Mouse (Mus musculus) limb, embryonic 14.5 days (tissue): ENCODE results near the gene Hagh. TPM values are rescaled to one million over a fixed set of nuclear protein-coding genes. Genes with fewer than 3 reads are reported as not detected.

Experiments used
- ATAC-seq: fragments of 200-750 bp; cut with Nextera tagmentation; 2 replicates; pipeline ENCODE4 v1.8.0; 2017; ENCODE audit warnings: low read depth, moderate number of reproducible peaks, moderate TSS enrichment; ENCODE audit not compliant: low FRiP score
- DNase-seq: peaks from one replicate; pipeline ENCODE4 v3.0.0-alpha.2; 2015; ENCODE audit warnings: low spot score
- H3K27ac ChIP-seq: fragments of 300-500 bp; sonication (generic); replicated peaks from 2 replicates; pipeline ENCODE4 v1.5.1; 2014; ENCODE audit warnings: low read depth, mild to moderate bottlenecking, low read length, moderate library complexity, mixed read lengths
- H3K27me3 ChIP-seq: fragments of 300-500 bp; sonication (generic); 2 replicates; pipeline ENCODE4 v1.6.1; 2014; ENCODE audit warnings: low read length, mixed read lengths; ENCODE audit not compliant: control insufficient read depth, insufficient read depth
- H3K36me3 ChIP-seq: fragments of 300-500 bp; sonication (generic); 2 replicates; pipeline ENCODE4 v1.6.1; 2014; ENCODE audit warnings: mild to moderate bottlenecking, low read length, moderate library complexity, mixed read lengths; ENCODE audit not compliant: control insufficient read depth, insufficient read depth
- H3K4me1 ChIP-seq: fragments of 300-500 bp; sonication (generic); 2 replicates; pipeline ENCODE4 v1.6.1; 2014; ENCODE audit warnings: antibody characterized with exemption, low read length, mixed read lengths; ENCODE audit not compliant: control insufficient read depth, insufficient read depth
- H3K4me2 ChIP-seq: fragments of 300-500 bp; sonication (generic); replicated peaks from 2 replicates; pipeline ENCODE4 v1.6.1; 2014; ENCODE audit warnings: low read depth, mild to moderate bottlenecking, low read length, moderate library complexity; ENCODE audit not compliant: severe bottlenecking
- H3K4me3 ChIP-seq: fragments of 300-500 bp; sonication (generic); replicated peaks from 2 replicates; pipeline ENCODE4 v1.5.1; 2014; ENCODE audit warnings: low read length
- H3K9ac ChIP-seq: fragments of 300-500 bp; sonication (generic); 2 replicates; pipeline ENCODE4 v1.6.1; 2014; ENCODE audit warnings: mild to moderate bottlenecking, low read depth, low read length, moderate library complexity; ENCODE audit not compliant: severe bottlenecking
- H3K9me3 ChIP-seq: fragments of 300-500 bp; sonication (generic); 2 replicates; pipeline ENCODE4 v1.6.1; 2016; ENCODE audit warnings: low read length; ENCODE audit not compliant: control insufficient read depth
- POLR2A ChIP-seq: fragments of 200-500 bp; IDR thresholded peaks from 2 replicates; pipeline ENCODE4 v1.8.0; 2012; ENCODE audit warnings: inconsistent platforms, mild to moderate bottlenecking, moderate library complexity, borderline replicate concordance; ENCODE audit not compliant: insufficient read depth, insufficient read length; ENCODE audit errors: extremely low read depth
- WGBS: fragments of 180-500 bp; shearing (Covaris S2); extraction: QIAGEN DNeasy Blood & Tissue Kit; methylation state at CpG from one replicate; pipeline ENCODE4 v1.1.7; 2014; 5-methylcytosine and 5-hydroxymethylcytosine counted together
- polyA plus RNA-seq, 2 experiments: library from polyadenylated mRNA; depleted of rRNA in 1 of 2; stranded (reverse) in 1 of 2; unstranded in 1 of 2; fragments of >200 nt; fragmentation: Nextera tagmentation in 1 of 2; extraction: Ambion mirVana in 1 of 2; gene quantifications; 2 replicates each; pipeline versions ENCODE4 v1.2.1 to v1.2.3; 2012 to 2014

Hagh gene
- polyA plus RNA-seq, 2 experiments = 25.7 to 35.4 TPM

DNA sequence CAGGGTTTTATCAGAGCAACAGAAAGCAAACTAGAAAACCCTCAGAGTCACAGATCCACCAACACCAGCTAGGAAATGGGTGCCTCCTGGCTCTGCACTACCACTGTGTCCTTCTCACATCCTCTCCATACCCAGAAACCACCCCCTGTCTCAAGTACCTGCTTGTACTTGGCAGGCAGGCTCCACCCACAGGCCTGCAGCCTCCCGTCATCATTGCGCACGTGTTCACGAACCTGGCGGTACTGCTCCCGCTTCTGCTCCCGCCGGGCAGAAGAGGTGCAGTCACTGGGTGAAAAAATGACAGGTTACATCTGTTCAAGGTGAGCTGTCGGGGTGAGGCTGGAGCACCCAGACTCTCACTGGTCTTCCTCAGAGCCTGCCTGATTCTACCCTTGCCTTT lies 63.8 kb downstream of the Hagh start:
- Histone ChIP-seq H3K4me1 (no peaks in the 10 kb centered on the region), H3K4me3 (no peak overlapping the region), H3K9me3 (no peaks in the 10 kb centered on the region), H3K27ac (no peak overlapping the region), H3K9ac (no peak overlapping the region), H3K27me3 (no peaks in the 10 kb centered on the region), H3K36me3 (peaks cover 98% of the 10 kb centered on the region), H3K4me2 (no peak overlapping the region)
- WGBS = 90% methylated on average over 9 of the region's 9 CpGs
- no peak for TF ChIP-seq POLR2A
- ATAC-seq (no peak), DNase-seq (no peak)

DNA sequence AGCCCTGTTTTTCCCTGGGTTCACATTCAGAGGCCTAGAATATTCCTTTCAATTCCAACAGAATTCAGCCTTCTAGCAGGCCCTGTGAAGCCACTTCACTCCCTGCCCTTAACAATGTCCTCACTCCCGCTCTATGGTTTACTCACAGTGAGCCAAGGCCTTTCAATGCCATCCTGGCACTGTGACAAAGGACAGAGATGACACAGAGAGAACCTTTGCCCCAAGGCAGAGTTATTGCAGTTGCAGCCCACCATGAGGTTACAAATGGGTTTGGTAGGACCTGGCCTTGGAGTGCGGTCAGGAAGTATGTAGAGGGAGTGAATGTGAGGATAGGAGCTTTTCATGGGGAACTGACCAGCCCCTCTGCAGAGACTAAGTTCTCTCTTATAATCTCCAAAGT lies 67.6 kb downstream of the Hagh start:
- H3K36me3 ChIP-seq = peaks cover 97% of the 10 kb centered on the region
- no peak overlapping the region for H3K27ac ChIP-seq
- no peak overlapping the region for H3K4me2 ChIP-seq
- no peaks in the 10 kb centered on the region for H3K4me1 ChIP-seq
- WGBS = 97% methylated on average over 2 of the region's 2 CpGs
- no peak overlapping the region for H3K4me3 ChIP-seq
- H3K9ac ChIP-seq = no peak overlapping the region
- TF ChIP-seq POLR2A = no peak
- no peak for DNase-seq
- no peaks in the 10 kb centered on the region for H3K27me3 ChIP-seq
- no peak for ATAC-seq
- no peaks in the 10 kb centered on the region for H3K9me3 ChIP-seq

DNA sequence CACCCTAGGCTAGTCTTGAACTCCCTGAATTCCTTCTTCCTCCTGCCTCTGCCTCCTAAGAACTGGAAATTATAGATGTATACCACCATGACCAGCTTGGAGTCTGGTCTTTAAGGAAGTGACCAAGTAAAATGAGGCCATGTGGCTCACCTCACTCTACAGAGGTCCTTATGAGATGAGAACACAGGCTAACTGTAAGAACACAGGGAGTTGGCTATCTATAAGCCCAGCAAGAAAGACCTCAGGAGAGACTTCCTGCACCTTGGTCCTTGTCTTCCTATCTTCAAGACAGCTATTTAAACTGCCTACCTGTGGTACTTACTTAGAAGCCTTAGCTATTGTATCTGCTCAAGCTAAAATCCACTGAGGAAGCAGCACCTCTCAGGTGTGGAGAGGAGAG lies 74.0 kb downstream of the Hagh start:
- TF ChIP-seq POLR2A = no peak
- H3K4me1 ChIP-seq = no peaks in the 10 kb centered on the region
- H3K36me3 ChIP-seq = peaks cover 96% of the 10 kb centered on the region
- H3K9ac ChIP-seq = no peak overlapping the region
- H3K4me3 ChIP-seq = no peak overlapping the region
- no peak overlapping the region for H3K27ac ChIP-seq
- ATAC-seq (no peak), DNase-seq (no peak)
- no peaks in the 10 kb centered on the region for H3K9me3 ChIP-seq
- no peaks in the 10 kb centered on the region for H3K27me3 ChIP-seq
- no peak overlapping the region for H3K4me2 ChIP-seq

Other genes with a start within 250 kb of the Hagh start
- 162 and 199 TPM in 2 replicates for gene Tsc2, start 207.5 kb upstream of the Hagh start, polyA plus RNA-seq (2012; rRNA removed)
- gene Tsc2, start 207.5 kb upstream of the Hagh start, polyA plus RNA-seq (2014; fragmentation: Nextera tagmentation; extraction: Ambion mirVana) = 62.9 and 70.6 TPM in 2 replicates
- 28.5 and 30.0 TPM in 2 replicates for gene Nthl1, start 207.5 kb upstream of the Hagh start, polyA plus RNA-seq (2012; rRNA removed)
- gene Nthl1, start 207.5 kb upstream of the Hagh start, polyA plus RNA-seq (2014; fragmentation: Nextera tagmentation; extraction: Ambion mirVana) = 17.8 and 21.5 TPM in 2 replicates
- 56.2 and 65.0 TPM in 2 replicates for gene Slc9a3r2, start 189.8 kb upstream of the Hagh start, polyA plus RNA-seq (2012; rRNA removed)
- gene Slc9a3r2, start 189.8 kb upstream of the Hagh start, polyA plus RNA-seq (2014; fragmentation: Nextera tagmentation; extraction: Ambion mirVana) = 60.1 and 71.5 TPM in 2 replicates
- 0.47 and 0.58 TPM in 2 replicates for gene Npw, start 181.7 kb upstream of the Hagh start, polyA plus RNA-seq (2012; rRNA removed)
- 0.33 and 0.41 TPM in 2 replicates for gene Npw, start 181.7 kb upstream of the Hagh start, polyA plus RNA-seq (2014; fragmentation: Nextera tagmentation; extraction: Ambion mirVana)
- 91.4 and 112 TPM in 2 replicates for gene Zfp598, start 170.5 kb upstream of the Hagh start, polyA plus RNA-seq (2012; rRNA removed)
- gene Zfp598, start 170.5 kb upstream of the Hagh start, polyA plus RNA-seq (2014; fragmentation: Nextera tagmentation; extraction: Ambion mirVana) = 29.9 and 31.8 TPM in 2 replicates
- gene Syngr3, start 150.2 kb upstream of the Hagh start, polyA plus RNA-seq (2012; rRNA removed) = 2.6 and 3.0 TPM in 2 replicates
- 3.1 and 4.9 TPM in 2 replicates for gene Syngr3, start 150.2 kb upstream of the Hagh start, polyA plus RNA-seq (2014; fragmentation: Nextera tagmentation; extraction: Ambion mirVana)
- 27.3 and 34.2 TPM in 2 replicates for gene Gfer, start 144.0 kb upstream of the Hagh start, polyA plus RNA-seq (2012; rRNA removed)
- 38.6 and 39.5 TPM in 2 replicates for gene Gfer, start 144.0 kb upstream of the Hagh start, polyA plus RNA-seq (2014; fragmentation: Nextera tagmentation; extraction: Ambion mirVana)
- gene Noxo1, start 143.9 kb upstream of the Hagh start, polyA plus RNA-seq (2012; rRNA removed) = 9.2 and 11.9 TPM in 2 replicates
- 3.8 and 4.5 TPM in 2 replicates for gene Noxo1, start 143.9 kb upstream of the Hagh start, polyA plus RNA-seq (2014; fragmentation: Nextera tagmentation; extraction: Ambion mirVana)
- gene Tbl3, start 132.5 kb upstream of the Hagh start, polyA plus RNA-seq (2012; rRNA removed) = 62.1 and 72.1 TPM in 2 replicates
- 62.8 and 73.9 TPM in 2 replicates for gene Tbl3, start 132.5 kb upstream of the Hagh start, polyA plus RNA-seq (2014; fragmentation: Nextera tagmentation; extraction: Ambion mirVana)
- 0.85 and 0.98 TPM in 2 replicates for gene Rnf151, start 122.1 kb upstream of the Hagh start, polyA plus RNA-seq (2012; rRNA removed)
- gene Rnf151, start 122.1 kb upstream of the Hagh start, polyA plus RNA-seq (2014; fragmentation: Nextera tagmentation; extraction: Ambion mirVana) = 0.19 and 0.40 TPM in 2 replicates
- gene Rps2, start 122.0 kb upstream of the Hagh start, polyA plus RNA-seq (2012; rRNA removed) = 2,709 and 3,185 TPM in 2 replicates
- 1,651 and 1,722 TPM in 2 replicates for gene Rps2, start 122.0 kb upstream of the Hagh start, polyA plus RNA-seq (2014; fragmentation: Nextera tagmentation; extraction: Ambion mirVana)
- 178 and 192 TPM in 2 replicates for gene Ndufb10, start 115.7 kb upstream of the Hagh start, polyA plus RNA-seq (2012; rRNA removed)
- gene Ndufb10, start 115.7 kb upstream of the Hagh start, polyA plus RNA-seq (2014; fragmentation: Nextera tagmentation; extraction: Ambion mirVana) = 235 and 237 TPM in 2 replicates
- gene Rpl3l, start 112.3 kb upstream of the Hagh start, polyA plus RNA-seq (2012; rRNA removed) = not detected in 2 replicates
- 0.19 TPM in 1 of 2 replicates, not detected in the other for gene Rpl3l, start 112.3 kb upstream of the Hagh start, polyA plus RNA-seq (2014; fragmentation: Nextera tagmentation; extraction: Ambion mirVana)
- 36.2 and 44.1 TPM in 2 replicates for gene Msrb1, start 103.5 kb upstream of the Hagh start, polyA plus RNA-seq (2012; rRNA removed)
- 29.8 and 29.9 TPM in 2 replicates for gene Msrb1, start 103.5 kb upstream of the Hagh start, polyA plus RNA-seq (2014; fragmentation: Nextera tagmentation; extraction: Ambion mirVana)
- gene Hs3st6, start 87.2 kb upstream of the Hagh start, polyA plus RNA-seq (2012; rRNA removed) = 5.3 and 8.7 TPM in 2 replicates
- 4.9 and 5.6 TPM in 2 replicates for gene Hs3st6, start 87.2 kb upstream of the Hagh start, polyA plus RNA-seq (2014; fragmentation: Nextera tagmentation; extraction: Ambion mirVana)
- not detected in 2 replicates for gene Meiob, start 35.9 kb upstream of the Hagh start, polyA plus RNA-seq (2012; rRNA removed)
- gene Meiob, start 35.9 kb upstream of the Hagh start, polyA plus RNA-seq (2014; fragmentation: Nextera tagmentation; extraction: Ambion mirVana) = not detected in 2 replicates
- 12.8 and 14.8 TPM in 2 replicates for gene Fahd1, start 10.2 kb downstream of the Hagh start, polyA plus RNA-seq (2012; rRNA removed)
- gene Fahd1, start 10.2 kb downstream of the Hagh start, polyA plus RNA-seq (2014; fragmentation: Nextera tagmentation; extraction: Ambion mirVana) = 16.5 and 17.4 TPM in 2 replicates
- 0.10 and 0.24 TPM in 2 replicates for gene Igfals, start 25.9 kb downstream of the Hagh start, polyA plus RNA-seq (2012; rRNA removed)
- 0.08 and 0.18 TPM in 2 replicates for gene Igfals, start 25.9 kb downstream of the Hagh start, polyA plus RNA-seq (2014; fragmentation: Nextera tagmentation; extraction: Ambion mirVana)
- gene Nubp2, start 46.2 kb downstream of the Hagh start, polyA plus RNA-seq (2012; rRNA removed) = 27.4 and 31.2 TPM in 2 replicates
- gene Nubp2, start 46.2 kb downstream of the Hagh start, polyA plus RNA-seq (2014; fragmentation: Nextera tagmentation; extraction: Ambion mirVana) = 54.0 and 55.5 TPM in 2 replicates
- gene Spsb3, start 46.5 kb downstream of the Hagh start, polyA plus RNA-seq (2012; rRNA removed) = 49.6 and 53.4 TPM in 2 replicates
- gene Spsb3, start 46.5 kb downstream of the Hagh start, polyA plus RNA-seq (2014; fragmentation: Nextera tagmentation; extraction: Ambion mirVana) = 39.4 and 40.8 TPM in 2 replicates
- 39.1 and 43.9 TPM in 2 replicates for gene Eme2, start 54.9 kb downstream of the Hagh start, polyA plus RNA-seq (2012; rRNA removed)
- gene Eme2, start 54.9 kb downstream of the Hagh start, polyA plus RNA-seq (2014; fragmentation: Nextera tagmentation; extraction: Ambion mirVana) = 28.7 and 28.9 TPM in 2 replicates
- 101 and 121 TPM in 2 replicates for gene Mrps34, start 55.0 kb downstream of the Hagh start, polyA plus RNA-seq (2012; rRNA removed)
- 82.1 and 82.7 TPM in 2 replicates for gene Mrps34, start 55.0 kb downstream of the Hagh start, polyA plus RNA-seq (2014; fragmentation: Nextera tagmentation; extraction: Ambion mirVana)
- gene Nme3, start 56.4 kb downstream of the Hagh start, polyA plus RNA-seq (2012; rRNA removed) = 30.3 and 36.5 TPM in 2 replicates
- 47.6 and 48.4 TPM in 2 replicates for gene Nme3, start 56.4 kb downstream of the Hagh start, polyA plus RNA-seq (2014; fragmentation: Nextera tagmentation; extraction: Ambion mirVana)
- gene Mapk8ip3, start 96.8 kb downstream of the Hagh start, polyA plus RNA-seq (2012; rRNA removed) = 186 and 210 TPM in 2 replicates
- 41.4 and 46.4 TPM in 2 replicates for gene Mapk8ip3, start 96.8 kb downstream of the Hagh start, polyA plus RNA-seq (2014; fragmentation: Nextera tagmentation; extraction: Ambion mirVana)
- gene Jpt2, start 120.5 kb downstream of the Hagh start, polyA plus RNA-seq (2012; rRNA removed) = 85.4 and 89.6 TPM in 2 replicates
- 98.7 and 99.0 TPM in 2 replicates for gene Jpt2, start 120.5 kb downstream of the Hagh start, polyA plus RNA-seq (2014; fragmentation: Nextera tagmentation; extraction: Ambion mirVana)
- gene Cramp1l, start 175.6 kb downstream of the Hagh start, polyA plus RNA-seq (2012; rRNA removed) = 33.5 and 41.9 TPM in 2 replicates
- 8.1 and 10.0 TPM in 2 replicates for gene Cramp1l, start 175.6 kb downstream of the Hagh start, polyA plus RNA-seq (2014; fragmentation: Nextera tagmentation; extraction: Ambion mirVana)
- 18.5 and 20.4 TPM in 2 replicates for gene Ift140, start 175.9 kb downstream of the Hagh start, polyA plus RNA-seq (2012; rRNA removed)
- gene Ift140, start 175.9 kb downstream of the Hagh start, polyA plus RNA-seq (2014; fragmentation: Nextera tagmentation; extraction: Ambion mirVana) = 15.3 and 16.4 TPM in 2 replicates
- 12.1 and 18.1 TPM in 2 replicates for gene Tmem204, start 243.4 kb downstream of the Hagh start, polyA plus RNA-seq (2012; rRNA removed)
- gene Tmem204, start 243.4 kb downstream of the Hagh start, polyA plus RNA-seq (2014; fragmentation: Nextera tagmentation; extraction: Ambion mirVana) = 17.3 and 18.5 TPM in 2 replicates